Mouse (Mus musculus): Measurements from ENCODE around the gene Mical1. TPM values are rescaled to one million over a fixed set of nuclear protein-coding genes. Genes with fewer than 3 reads are reported as not detected.

Gene Mical1
- polyA plus RNA-seq, 1 experiment, result 44.8 TPM

DNA sequence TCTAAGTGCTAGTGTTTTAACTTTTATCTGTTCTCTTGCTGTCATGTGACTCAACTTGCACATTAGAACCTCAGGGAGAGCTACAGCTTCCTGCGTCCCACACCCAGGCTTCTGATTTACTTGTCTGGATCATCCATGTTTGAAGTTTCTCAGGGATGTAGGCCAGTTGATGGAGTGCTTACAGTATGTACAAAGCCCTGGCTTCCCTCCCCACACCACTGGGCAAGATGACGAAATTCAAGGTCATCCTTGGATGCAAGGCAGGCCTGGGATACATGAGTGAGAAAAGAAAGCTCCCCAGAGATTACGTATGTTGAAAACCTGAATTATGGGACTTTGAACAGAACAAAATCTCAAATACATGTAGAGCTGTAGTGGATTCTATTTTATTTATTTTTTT lies 23.3 kb upstream of the Mical1 start:
- TF ChIP-seq CTCF (IDR thresholded peaks at IDR 0.05; ENCODE audit: low read depth, low read length), result no peak
- no peak for TF ChIP-seq POLR2A (IDR thresholded peaks at IDR 0.05; ENCODE audit: borderline replicate concordance, low read depth, low read length)
- Histone ChIP-seq H3K27ac (ENCODE audit: insufficient read depth, low read depth, low read length) (no peak overlapping the region), H3K4me3 (ENCODE audit: insufficient read depth, low read length) (no peak overlapping the region), H3K4me1 (ENCODE audit: control insufficient read depth, insufficient read depth, low read length) (peaks cover 11% of the 10 kb centered on the region)

GRCm38 (mm10) chr10:41459990-41460389 lies 16.1 kb upstream of the Mical1 start:
- Histone ChIP-seq H3K4me3 (ENCODE audit: insufficient read depth, low read length) (no peak overlapping the region), H3K4me1 (ENCODE audit: control insufficient read depth, insufficient read depth, low read length) (peaks cover 5% of the 10 kb centered on the region; the same call in 1 of the 2 replicates)
- TF ChIP-seq CTCF (IDR thresholded peaks at IDR 0.05; ENCODE audit: low read depth, low read length), result no peak
- TF ChIP-seq POLR2A (IDR thresholded peaks at IDR 0.05; ENCODE audit: borderline replicate concordance, low read depth, low read length), result no peak

GRCm38 (mm10) chr10:41460501-41460900 lies 15.6 kb upstream of the Mical1 start:
- no peak overlapping the region for H3K27ac ChIP-seq (ENCODE audit: insufficient read depth, low read depth, low read length)
- H3K4me3 ChIP-seq (ENCODE audit: insufficient read depth, low read length), result no peak overlapping the region
- TF ChIP-seq POLR2A (IDR thresholded peaks at IDR 0.05; ENCODE audit: borderline replicate concordance, low read depth, low read length) (no peak), CTCF (IDR thresholded peaks at IDR 0.05; ENCODE audit: low read depth, low read length) (no peak)
- peaks cover 5% of the 10 kb centered on the region; the same call in 1 of the 2 replicates for H3K4me1 ChIP-seq (ENCODE audit: control insufficient read depth, insufficient read depth, low read length)

More at GRCm38 (mm10) chr10:41459990-41460389, 16.1 kb upstream of the Mical1 start:
- no peak overlapping the region for H3K27ac ChIP-seq (ENCODE audit: insufficient read depth, low read depth, low read length)

GRCm38 (mm10) chr10:41461057-41461722 lies 14.9 kb upstream of the Mical1 start:
- no peak for TF ChIP-seq CTCF (IDR thresholded peaks at IDR 0.05; ENCODE audit: low read depth, low read length)
- no peak for TF ChIP-seq POLR2A (IDR thresholded peaks at IDR 0.05; ENCODE audit: borderline replicate concordance, low read depth, low read length)
- H3K27ac ChIP-seq (ENCODE audit: insufficient read depth, low read depth, low read length), result no peak overlapping the region
- H3K4me3 ChIP-seq (ENCODE audit: insufficient read depth, low read length), result no peak overlapping the region
- peaks cover 5% of the 10 kb centered on the region; the same call in 1 of the 2 replicates for H3K4me1 ChIP-seq (ENCODE audit: control insufficient read depth, insufficient read depth, low read length)

GRCm38 (mm10) chr10:41464401-41464955 lies 11.6 kb upstream of the Mical1 start:
- H3K4me1 ChIP-seq (ENCODE audit: control insufficient read depth, insufficient read depth, low read length), result peaks cover 5% of the 10 kb centered on the region; the same call in 1 of the 2 replicates
- no peak overlapping the region for H3K4me3 ChIP-seq (ENCODE audit: insufficient read depth, low read length)
- TF ChIP-seq CTCF (IDR thresholded peaks at IDR 0.05; ENCODE audit: low read depth, low read length), result no peak
- H3K27ac ChIP-seq (ENCODE audit: insufficient read depth, low read depth, low read length), result no peak overlapping the region

GRCm38 (mm10) chr10:41467325-41467724 lies 8.8 kb upstream of the Mical1 start:
- Histone ChIP-seq H3K4me1 (ENCODE audit: control insufficient read depth, insufficient read depth, low read length) (no peaks in the 10 kb centered on the region), H3K4me3 (ENCODE audit: insufficient read depth, low read length) (no peak overlapping the region), H3K27ac (ENCODE audit: insufficient read depth, low read depth, low read length) (no peak overlapping the region)
- TF ChIP-seq CTCF (IDR thresholded peaks at IDR 0.05; ENCODE audit: low read depth, low read length), result no peak
- no peak for TF ChIP-seq POLR2A (IDR thresholded peaks at IDR 0.05; ENCODE audit: borderline replicate concordance, low read depth, low read length)

GRCm38 (mm10) chr10:41470693-41471092 lies 5.4 kb upstream of the Mical1 start:
- H3K4me3 ChIP-seq (ENCODE audit: insufficient read depth, low read length), result no peak overlapping the region
- TF ChIP-seq POLR2A (IDR thresholded peaks at IDR 0.05; ENCODE audit: borderline replicate concordance, low read depth, low read length), result no peak
- no peak for TF ChIP-seq CTCF (IDR thresholded peaks at IDR 0.05; ENCODE audit: low read depth, low read length)

DNA sequence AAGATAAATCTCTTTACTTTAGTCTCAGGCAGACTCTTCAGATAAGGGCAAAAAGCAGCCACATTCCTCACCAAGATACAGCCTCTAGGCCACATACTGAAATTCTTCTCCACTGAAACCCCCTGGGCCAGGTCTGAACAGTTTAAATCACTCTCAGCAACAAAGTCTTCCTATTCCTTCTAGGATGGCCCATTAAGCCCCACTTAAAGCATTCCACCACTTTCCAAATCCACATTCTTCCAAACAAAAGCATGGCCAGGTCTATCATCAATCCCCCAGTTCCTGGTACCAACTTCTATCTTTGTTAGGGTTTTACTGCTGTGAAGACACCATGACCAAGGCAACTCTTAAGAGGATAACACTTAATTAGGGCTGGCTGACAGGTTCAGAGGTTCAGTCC lies 3.6 kb upstream of the Mical1 start:
- Histone ChIP-seq H3K27ac (ENCODE audit: insufficient read depth, low read depth, low read length) (peak overlapping the region; percentile 64; the same call in 1 of the 2 replicates), H3K4me3 (ENCODE audit: insufficient read depth, low read length) (no peak overlapping the region), H3K4me1 (ENCODE audit: control insufficient read depth, insufficient read depth, low read length) (peaks cover 31% of the 10 kb centered on the region)
- TF ChIP-seq CTCF (IDR thresholded peaks at IDR 0.05; ENCODE audit: low read depth, low read length) (no peak), POLR2A (IDR thresholded peaks at IDR 0.05; ENCODE audit: borderline replicate concordance, low read depth, low read length) (no peak)

More at GRCm38 (mm10) chr10:41470693-41471092, 5.4 kb upstream of the Mical1 start:
- H3K4me1 ChIP-seq (ENCODE audit: control insufficient read depth, insufficient read depth, low read length), result peaks cover 27% of the 10 kb centered on the region
- H3K27ac ChIP-seq (ENCODE audit: insufficient read depth, low read depth, low read length), result no peak overlapping the region

DNA sequence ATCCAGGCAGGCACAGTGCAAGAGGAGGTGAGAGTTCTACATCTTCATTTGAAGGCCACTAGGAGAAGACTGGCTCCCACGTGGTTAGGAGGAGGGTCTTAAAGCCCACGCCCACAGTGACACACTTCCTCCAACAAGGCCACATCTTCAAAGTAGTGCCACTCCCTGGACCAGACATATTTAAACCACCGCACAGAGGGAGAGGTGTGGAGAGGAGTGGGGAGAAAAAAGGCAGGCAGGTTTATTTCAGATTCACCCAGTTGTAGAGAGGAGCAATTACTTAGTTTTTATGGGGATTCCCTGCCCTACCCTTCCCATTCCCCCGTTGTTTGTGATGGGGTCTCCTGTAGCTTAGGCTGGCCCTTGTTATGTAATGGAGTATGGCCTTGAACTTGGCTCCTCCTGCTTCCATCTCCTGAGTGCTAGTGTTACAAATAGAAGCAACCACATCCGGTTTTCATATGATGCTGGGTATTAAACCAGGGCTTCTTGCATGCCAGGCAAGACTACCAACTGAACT lies 3.1 kb upstream of the Mical1 start:
- Histone ChIP-seq H3K27ac (ENCODE audit: insufficient read depth, low read depth, low read length) (peak overlapping the region; percentile 64), H3K4me3 (ENCODE audit: insufficient read depth, low read length) (no peak overlapping the region), H3K4me1 (ENCODE audit: control insufficient read depth, insufficient read depth, low read length) (peaks cover 33% of the 10 kb centered on the region)
- TF ChIP-seq CTCF (IDR thresholded peaks at IDR 0.05; ENCODE audit: low read depth, low read length) (no peak), POLR2A (IDR thresholded peaks at IDR 0.05; ENCODE audit: borderline replicate concordance, low read depth, low read length) (no peak)

- Histone ChIP-seq H3K4me3 (ENCODE audit: insufficient read depth, low read length) (no peak overlapping the region), H3K4me1 (ENCODE audit: control insufficient read depth, insufficient read depth, low read length) (peaks cover 34% of the 10 kb centered on the region), H3K27ac (ENCODE audit: insufficient read depth, low read depth, low read length) (peak overlapping the region; percentile 68)
- TF ChIP-seq POLR2A (IDR thresholded peaks at IDR 0.05; ENCODE audit: borderline replicate concordance, low read depth, low read length), result no peak
- TF ChIP-seq CTCF (IDR thresholded peaks at IDR 0.05; ENCODE audit: low read depth, low read length), result no peak
Measured at GRCm38 (mm10) chr10:41473782-41474468, 2.2 kb upstream of the Mical1 start.

Data from bone marrow macrophage, adult 2 months (primary cell).